Mouse (Mus musculus) liver, postnatal 0 days (tissue): ENCODE measurements at regions not wholly inside any gene's neighbourhood (a gene's known extent, or its start where the extent isn't known, plus 50 kb on each side); places are given as distances from the start of the nearest gene placed in this dataset.

Source experiments
- ATAC-seq: fragments of 200-750 bp; cut with Nextera tagmentation; 2 replicates; pipeline ENCODE4 v1.8.0; 2017; ENCODE audit warnings: mild to moderate bottlenecking, moderate library complexity
- DNase-seq: peaks from one replicate; pipeline ENCODE4 v3.0.0-alpha.2; 2016
- H3K27ac ChIP-seq: fragments of 300-500 bp; sonication (generic); 2 replicates; pipeline ENCODE4 v1.5.1; 2014; ENCODE audit warnings: antibody characterized with exemption, moderate library complexity, mild to moderate bottlenecking, low read depth
- H3K27me3 ChIP-seq: fragments of 300-500 bp; sonication (generic); 2 replicates; pipeline ENCODE4 v1.6.1; 2014; ENCODE audit warnings: low read length, control low read depth, mixed read lengths; ENCODE audit not compliant: insufficient read depth
- H3K36me3 ChIP-seq: fragments of 300-500 bp; sonication (generic); replicated peaks from 2 replicates; pipeline ENCODE4 v1.6.1; 2014; ENCODE audit warnings: mild to moderate bottlenecking, control low read depth, low read length, moderate library complexity, mixed read lengths; ENCODE audit not compliant: insufficient read depth
- H3K4me1 ChIP-seq: fragments of 300-500 bp; sonication (generic); 2 replicates; pipeline ENCODE4 v1.6.1; 2014; ENCODE audit warnings: antibody characterized with exemption, mild to moderate bottlenecking, control low read depth; ENCODE audit not compliant: insufficient read depth
- H3K4me2 ChIP-seq: fragments of 300-500 bp; sonication (generic); 2 replicates; pipeline ENCODE4 v1.6.1; 2014; ENCODE audit warnings: low read depth, mild to moderate bottlenecking, low read length, moderate library complexity, mixed read lengths
- H3K4me3 ChIP-seq: fragments of 300-500 bp; sonication (generic); 2 replicates; pipeline ENCODE4 v1.5.1; 2014; ENCODE audit warnings: low read depth, low read length
- H3K9ac ChIP-seq: fragments of 300-500 bp; sonication (generic); replicated peaks from 2 replicates; pipeline ENCODE4 v1.6.1; 2014; ENCODE audit warnings: mild to moderate bottlenecking, moderate library complexity
- H3K9me3 ChIP-seq: fragments of 300-500 bp; sonication (generic); 2 replicates; pipeline ENCODE4 v1.6.1; 2016; ENCODE audit warnings: mild to moderate bottlenecking, control low read depth, low read length, mixed read lengths
- CTCF ChIP-seq: sonication (generic); IDR thresholded peaks from 2 replicates; pipeline ENCODE4 v1.5.1; 2016; ENCODE audit warnings: antibody characterized with exemption, low read depth
- EP300 ChIP-seq: IDR thresholded peaks from 2 replicates; pipeline ENCODE4 v1.6.1; 2016; ENCODE audit warnings: antibody characterized with exemption, low read depth, mild to moderate bottlenecking
- WGBS: fragments of 180-500 bp; shearing (Covaris S2); extraction: QIAGEN DNeasy Blood & Tissue Kit; methylation state at CpG from one replicate; pipeline ENCODE4 v1.1.7; 2014; ENCODE audit not compliant: insufficient replicate concordance; 5-methylcytosine and 5-hydroxymethylcytosine counted together

DNA sequence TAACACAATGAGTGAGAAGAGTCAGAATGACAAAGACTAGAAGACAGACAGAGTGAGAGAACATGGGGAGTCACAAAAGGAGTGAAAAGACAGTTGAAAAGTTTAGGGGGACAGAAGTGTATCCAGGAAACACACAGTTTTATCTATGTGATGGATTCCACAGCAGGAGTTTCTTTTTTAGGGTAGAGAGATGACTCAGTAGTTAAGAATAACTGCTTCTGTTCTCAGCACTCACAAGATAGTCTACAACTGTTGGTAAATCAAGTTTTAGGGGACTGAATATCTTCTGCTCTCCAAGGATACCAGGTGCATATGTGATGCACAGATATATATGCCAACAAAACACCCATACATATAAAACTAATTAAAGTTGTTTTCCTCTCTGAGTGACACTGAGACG is 210.7 kb downstream of the Hace1 start:
- H3K4me1 ChIP-seq = no peaks in the 10 kb centered on the region
- no peak overlapping the region for H3K4me2 ChIP-seq
- ATAC-seq = no peak
- no peak overlapping the region for H3K9ac ChIP-seq
- no peak overlapping the region for H3K27ac ChIP-seq
- TF ChIP-seq CTCF (no peak), EP300 (no peak)
- no peaks in the 10 kb centered on the region for H3K36me3 ChIP-seq
- no peaks in the 10 kb centered on the region for H3K9me3 ChIP-seq
- no peaks in the 10 kb centered on the region for H3K27me3 ChIP-seq
- DNase-seq = no peak
- WGBS = 63% methylated on average over 1 of the region's 1 CpGs
- no peak overlapping the region for H3K4me3 ChIP-seq

DNA sequence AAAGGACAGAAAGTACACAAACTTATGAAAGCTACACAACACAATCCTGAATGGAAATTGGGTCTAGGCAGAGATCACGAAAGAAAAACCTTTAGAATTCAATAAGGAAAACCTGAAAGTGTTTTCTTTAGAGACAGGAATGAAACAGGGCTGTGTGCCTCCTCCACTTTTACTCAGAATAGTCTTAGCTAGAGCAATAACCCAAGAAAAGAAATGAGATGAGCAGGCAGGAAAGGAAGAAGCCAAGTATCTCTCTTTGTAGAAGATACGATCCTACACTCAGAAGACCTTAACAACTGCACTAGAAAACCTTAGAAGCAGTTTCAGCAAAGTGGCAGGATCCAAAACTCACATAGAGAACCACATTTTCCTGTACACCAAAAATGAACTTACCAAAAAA is 218.0 kb downstream of the Hace1 start:
- WGBS = 64% methylated on average over 2 of the region's 2 CpGs
- no peak overlapping the region for H3K9ac ChIP-seq
- H3K9me3 ChIP-seq = no peaks in the 10 kb centered on the region
- no peak overlapping the region for H3K27ac ChIP-seq
- DNase-seq (no peak), ATAC-seq (no peak)
- no peaks in the 10 kb centered on the region for H3K36me3 ChIP-seq
- H3K4me2 ChIP-seq = no peak overlapping the region
- TF ChIP-seq EP300 = no peak
- TF ChIP-seq CTCF = no peak
- no peaks in the 10 kb centered on the region for H3K4me1 ChIP-seq
- H3K4me3 ChIP-seq = no peak overlapping the region
- H3K27me3 ChIP-seq = no peaks in the 10 kb centered on the region

GRCm38 (mm10) chr10:45800070-45800851 is 222.6 kb downstream of the Hace1 start:
- H3K4me1 ChIP-seq = no peaks in the 10 kb centered on the region
- no peak overlapping the region for H3K27ac ChIP-seq
- H3K9me3 ChIP-seq = no peaks in the 10 kb centered on the region
- no peak for ATAC-seq
- TF ChIP-seq EP300 (no peak), CTCF (peak; percentile 73)
- peak; percentile 42 for DNase-seq
- H3K4me3 ChIP-seq = no peak overlapping the region
- H3K36me3 ChIP-seq = no peaks in the 10 kb centered on the region
- 38% methylated on average over 12 of the region's 12 CpGs for WGBS
- no peaks in the 10 kb centered on the region for H3K27me3 ChIP-seq
- no peak overlapping the region for H3K9ac ChIP-seq
- no peak overlapping the region; the same call in 1 of the 2 replicates for H3K4me2 ChIP-seq

DNA sequence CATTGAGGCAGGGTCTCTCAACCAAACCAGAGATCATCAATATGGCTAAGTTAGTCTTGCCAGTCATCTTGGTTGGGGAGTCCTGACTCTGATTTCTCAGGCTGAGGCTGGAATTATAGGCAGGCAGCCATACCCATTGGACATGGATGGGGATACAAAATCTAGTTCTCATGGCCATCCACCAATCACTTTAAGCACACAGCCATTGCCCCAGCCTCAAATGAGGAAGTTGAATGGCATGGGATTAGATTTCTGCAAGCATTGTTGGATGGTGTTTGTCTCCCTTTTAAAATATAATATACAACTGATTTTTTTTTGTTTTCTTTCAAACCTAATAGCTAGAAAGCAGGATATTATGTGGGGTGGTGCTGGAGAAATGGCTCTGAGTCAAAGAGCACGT is 223.8 kb downstream of the Hace1 start:
- Histone ChIP-seq H3K4me1 (no peaks in the 10 kb centered on the region), H3K9ac (no peak overlapping the region), H3K9me3 (no peaks in the 10 kb centered on the region), H3K4me3 (no peak overlapping the region), H3K4me2 (no peak overlapping the region), H3K36me3 (no peaks in the 10 kb centered on the region), H3K27me3 (no peaks in the 10 kb centered on the region), H3K27ac (no peak overlapping the region)
- WGBS = 50% methylated on average over 1 of the region's 1 CpGs
- no peak for TF ChIP-seq CTCF
- no peak for TF ChIP-seq EP300
- DNase-seq (no peak), ATAC-seq (no peak)

DNA sequence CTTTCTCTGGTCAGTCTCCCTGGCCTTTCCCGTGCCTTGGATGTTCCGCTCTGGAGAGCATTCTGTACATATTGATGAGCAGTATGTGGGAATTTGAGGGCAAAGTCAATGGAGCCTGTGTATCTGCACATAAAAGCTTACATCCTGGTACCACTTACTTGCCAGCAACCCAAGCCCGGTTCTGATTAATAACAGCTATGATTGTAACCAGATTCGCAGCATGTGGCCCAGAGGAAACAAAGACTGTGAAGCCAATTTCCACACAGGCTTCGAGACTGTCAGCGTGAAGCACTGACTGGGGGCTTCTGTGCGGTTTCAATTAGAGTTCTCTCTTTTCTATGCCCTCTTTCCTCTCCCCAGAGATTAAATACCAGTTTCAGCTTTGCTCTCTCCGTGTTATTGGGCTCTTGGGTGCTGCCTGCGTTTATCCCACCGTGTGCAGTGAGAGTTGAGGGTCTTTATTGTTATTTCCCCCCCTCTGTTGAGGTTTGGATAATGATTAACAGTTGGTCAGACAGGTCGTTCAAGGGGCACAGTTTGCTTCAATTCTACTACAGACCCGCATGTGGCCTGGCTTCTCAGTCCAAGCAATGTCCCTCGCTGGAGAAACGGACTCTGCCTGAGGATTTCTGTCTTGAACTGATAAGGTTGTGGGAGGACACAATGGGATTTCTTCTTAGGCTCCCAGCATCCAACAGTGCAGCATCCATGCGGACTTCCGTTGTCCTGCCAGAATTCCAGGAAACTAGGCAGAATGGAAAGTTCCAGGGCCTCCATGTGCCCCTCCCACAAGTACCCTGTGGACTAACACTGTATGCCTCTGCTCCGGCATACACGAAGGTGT is 229.6 kb downstream of the Hace1 start:
- Histone ChIP-seq H3K36me3 (no peaks in the 10 kb centered on the region), H3K4me1 (no peaks in the 10 kb centered on the region), H3K9me3 (no peaks in the 10 kb centered on the region), H3K4me3 (no peak overlapping the region), H3K9ac (no peak overlapping the region), H3K4me2 (no peak overlapping the region), H3K27me3 (no peaks in the 10 kb centered on the region), H3K27ac (no peak overlapping the region)
- ATAC-seq (no peak), DNase-seq (no peak)
- TF ChIP-seq CTCF (no peak), EP300 (no peak)
- 51% methylated on average over 18 of the region's 18 CpGs for WGBS

DNA sequence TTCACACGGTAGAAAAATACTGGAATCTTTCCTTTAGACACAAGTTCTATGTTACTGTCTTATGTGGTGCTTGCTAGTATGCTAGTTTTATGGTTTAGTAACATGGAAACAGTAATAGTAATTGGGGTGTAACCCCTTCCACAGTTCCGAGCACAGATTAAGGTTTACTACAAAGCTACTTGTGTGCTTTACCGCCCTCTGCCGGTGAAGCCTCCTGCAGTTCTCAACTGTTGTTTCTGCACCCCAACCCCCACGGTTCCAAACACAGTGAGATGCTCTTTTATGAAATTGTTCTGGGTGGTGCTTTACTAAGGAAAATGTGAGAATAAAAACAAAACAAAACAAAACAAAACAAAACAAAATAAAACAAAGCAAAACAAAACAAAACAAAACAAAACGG is 234.3 kb downstream of the Hace1 start:
- H3K9me3 ChIP-seq = no peaks in the 10 kb centered on the region
- H3K4me3 ChIP-seq = no peak overlapping the region
- WGBS = 49% methylated on average over 6 of the region's 6 CpGs
- H3K36me3 ChIP-seq = no peaks in the 10 kb centered on the region
- DNase-seq (peak; percentile 48), ATAC-seq (no peak)
- H3K27ac ChIP-seq = no peak overlapping the region
- H3K4me2 ChIP-seq = no peak overlapping the region
- H3K27me3 ChIP-seq = no peaks in the 10 kb centered on the region
- H3K9ac ChIP-seq = no peak overlapping the region
- peak; percentile 61 for TF ChIP-seq CTCF
- no peak for TF ChIP-seq EP300
- H3K4me1 ChIP-seq = no peaks in the 10 kb centered on the region
